Mouse (Mus musculus): ENCODE measurements around the gene Ahcyl1.
A peak's percentile ranks its signal among the peaks of the same experiment; 100 is the strongest.

Gene Ahcyl1

DNA sequence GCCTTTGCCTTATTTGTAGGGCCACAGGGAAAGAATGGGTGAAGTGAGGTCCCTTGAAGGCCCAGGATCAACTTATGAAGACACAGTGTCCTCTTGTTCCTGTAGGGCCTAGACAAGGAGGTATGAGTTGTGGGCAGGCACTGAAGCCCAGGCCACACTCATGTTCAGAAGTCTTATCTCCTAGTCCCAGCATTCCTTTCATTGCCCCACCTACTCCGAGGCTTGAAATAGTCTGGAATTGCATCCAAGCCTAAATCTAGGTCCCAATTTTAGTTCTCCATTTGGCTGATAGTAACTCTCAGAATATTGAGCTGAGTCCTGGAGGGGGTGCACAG, 8.0 kb upstream of the Ahcyl1 start:
- DNase-seq (ENCODE audit: extremely low read depth, low read depth) = no peak

DNA sequence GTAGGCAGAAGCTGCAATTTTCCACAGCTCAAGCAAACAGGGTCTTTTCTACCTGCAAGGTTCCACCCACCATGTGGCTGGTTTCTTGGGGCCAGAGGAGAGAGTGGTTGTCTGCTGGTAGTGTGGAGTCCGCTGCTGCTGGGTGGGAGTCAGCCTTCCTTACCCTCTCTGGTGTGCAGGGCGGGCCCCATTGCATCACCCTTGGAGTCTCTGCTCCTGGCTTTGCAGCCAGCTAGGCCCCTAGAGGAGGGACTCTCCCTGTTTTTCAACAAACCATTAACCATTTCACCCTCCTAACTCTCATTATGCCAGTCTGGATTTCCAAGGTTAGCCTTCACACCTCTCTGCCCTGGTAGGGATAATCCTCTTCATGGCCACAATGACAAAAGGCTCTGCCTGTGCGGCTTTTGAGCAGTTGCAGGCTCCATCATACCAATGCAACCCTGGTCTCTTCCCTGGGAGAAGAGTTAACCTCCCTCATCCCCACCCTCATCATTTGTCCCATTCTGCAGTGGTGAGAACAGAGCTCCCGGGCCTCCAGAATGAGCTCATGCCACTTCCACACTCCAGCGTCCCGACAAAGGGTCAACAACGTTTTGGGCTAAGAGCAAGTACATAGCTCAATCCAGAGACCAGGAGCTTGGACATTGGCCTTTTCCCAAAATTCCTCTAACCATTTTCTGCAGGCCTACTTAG, 7.5 kb upstream of the Ahcyl1 start:
- no peak for DNase-seq (ENCODE audit: extremely low read depth, low read depth)

DNA sequence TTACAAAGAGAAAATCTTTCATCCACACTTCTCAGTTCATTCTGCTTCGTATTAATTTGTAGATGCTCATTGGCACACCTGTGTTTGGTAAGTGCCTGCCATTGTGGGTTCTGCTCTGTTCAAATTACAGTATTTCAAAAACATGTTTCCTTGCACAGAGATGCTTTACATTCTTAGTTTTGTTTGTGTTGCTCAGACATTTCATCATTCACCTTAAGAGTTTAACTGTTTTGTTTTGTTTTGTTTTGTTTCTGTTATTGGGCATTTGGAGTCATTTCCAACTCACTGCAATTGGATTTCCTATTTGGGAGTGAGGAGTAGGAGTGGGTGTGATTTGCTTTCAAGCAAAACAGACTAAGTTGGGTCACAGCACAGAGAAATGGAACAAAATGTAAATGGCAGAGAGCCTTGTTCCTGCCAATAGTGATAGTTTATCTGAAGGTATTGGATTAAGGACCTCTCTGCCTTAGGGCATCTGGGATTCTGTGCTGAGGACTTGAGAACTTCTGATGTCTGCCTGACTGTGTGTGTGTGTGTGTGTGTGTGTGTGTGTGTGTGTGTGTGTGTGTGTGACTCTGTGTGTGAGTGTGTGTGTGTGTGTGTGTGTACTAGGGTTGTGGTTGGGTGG, 5.5 kb upstream of the Ahcyl1 start:
- no peak for DNase-seq (ENCODE audit: extremely low read depth, low read depth)

DNA sequence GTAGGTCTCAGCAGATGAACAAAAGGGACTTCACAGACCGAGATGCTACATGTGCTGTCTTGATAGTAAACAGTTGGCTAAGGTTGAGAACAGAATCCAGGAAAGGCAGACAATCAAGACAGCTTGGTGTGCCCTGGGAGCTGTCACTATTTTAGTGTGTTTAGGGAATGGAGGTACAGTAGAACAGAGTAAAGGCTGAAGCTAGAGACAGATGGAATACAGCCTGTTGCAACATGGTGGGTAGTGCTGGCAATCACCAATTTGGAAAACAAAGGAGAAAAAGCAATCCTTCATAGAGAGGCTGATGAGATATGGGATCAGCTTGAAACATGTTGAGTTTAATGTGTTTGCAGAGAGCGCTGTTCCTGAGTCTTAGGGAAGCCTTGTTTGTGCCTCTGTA, 4.3 kb upstream of the Ahcyl1 start:
- no peak for DNase-seq (ENCODE audit: extremely low read depth, low read depth)

DNA sequence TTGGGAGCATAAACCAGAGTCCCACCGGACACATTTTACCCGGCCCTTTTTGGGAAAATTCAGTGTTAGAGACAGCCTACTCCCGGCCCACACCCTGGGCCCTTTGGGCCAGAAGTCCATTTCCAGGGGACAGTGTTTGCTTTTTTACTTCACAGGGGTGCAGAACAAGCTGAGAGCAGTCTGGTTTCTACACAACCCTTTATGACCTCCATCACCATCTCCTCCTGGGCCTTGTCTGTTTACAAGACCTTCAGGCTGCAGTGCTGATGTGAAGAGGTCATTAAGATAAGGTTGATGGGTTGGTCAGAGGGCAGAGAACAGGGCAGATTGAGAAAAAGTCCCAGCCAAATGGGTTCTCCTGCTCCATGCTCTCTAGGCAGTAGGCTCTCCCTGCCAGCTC, 550 bp upstream of the Ahcyl1 start:
- DNase-seq (ENCODE audit: extremely low read depth, low read depth) = no peak

DNA sequence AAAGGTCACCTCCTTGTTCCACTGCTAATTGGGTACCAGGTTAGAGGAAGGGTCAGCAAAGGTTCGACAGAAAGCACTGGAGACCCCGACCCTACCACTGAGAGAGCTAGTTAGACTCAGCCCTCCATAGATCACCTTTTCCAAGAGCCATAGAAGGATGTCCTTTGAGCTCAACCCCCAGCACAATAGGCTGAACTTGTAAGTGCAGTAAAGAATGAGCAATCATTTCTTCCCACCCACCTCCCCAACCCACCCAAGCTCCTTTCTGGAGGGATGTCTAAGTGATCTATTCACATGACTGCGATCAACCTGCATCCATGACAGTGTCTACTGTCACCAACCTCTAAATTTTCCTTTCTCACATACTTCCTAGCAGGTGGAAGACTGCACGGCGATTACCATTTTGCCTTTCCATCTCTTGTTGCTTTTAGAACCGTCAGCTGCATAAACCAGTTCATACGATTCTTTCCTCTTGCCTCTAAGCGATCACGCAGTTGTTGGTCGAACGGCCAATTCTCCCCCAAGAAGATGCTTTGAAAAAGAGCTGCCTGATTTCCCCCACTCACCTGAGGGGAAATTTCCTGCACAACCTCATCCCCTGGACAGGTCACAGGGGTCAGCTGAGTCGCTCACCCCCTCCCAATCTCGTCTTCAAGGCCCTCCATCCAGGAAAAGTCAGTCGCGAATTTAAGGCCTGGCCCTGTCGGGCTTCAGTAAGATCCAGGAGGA, 977 bp downstream of the Ahcyl1 start:
- no peak for DNase-seq (ENCODE audit: extremely low read depth, low read depth)

- peak; percentile 36 for DNase-seq (ENCODE audit: extremely low read depth, low read depth)
Observed at GRCm38 (mm10) chr3:107694256-107694900, 2.0 kb downstream of the Ahcyl1 start.

DNA sequence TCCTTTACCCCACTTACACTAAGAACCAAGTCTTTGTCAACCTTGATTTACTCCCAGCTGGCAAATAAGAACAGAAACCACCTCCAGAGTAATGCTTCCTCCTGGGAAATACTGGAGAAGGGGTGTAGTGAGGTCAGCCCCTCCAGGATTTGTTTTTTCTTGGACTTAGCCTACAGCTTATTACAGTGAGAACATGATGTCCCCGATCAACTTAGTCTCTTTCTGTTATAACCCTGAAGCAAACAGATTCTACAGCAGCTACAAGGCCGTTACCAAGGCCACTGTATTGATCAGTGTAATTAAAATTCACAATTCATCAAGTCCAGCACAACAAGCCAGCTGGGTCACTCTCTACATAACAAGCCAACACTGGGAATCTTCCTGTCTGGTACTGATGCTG, 6.0 kb downstream of the Ahcyl1 start:
- DNase-seq (ENCODE audit: extremely low read depth, low read depth) = no peak

- no peak for DNase-seq (ENCODE audit: extremely low read depth, low read depth)
Observed at GRCm38 (mm10) chr3:107689245-107689644, 7.1 kb downstream of the Ahcyl1 start.

DNA sequence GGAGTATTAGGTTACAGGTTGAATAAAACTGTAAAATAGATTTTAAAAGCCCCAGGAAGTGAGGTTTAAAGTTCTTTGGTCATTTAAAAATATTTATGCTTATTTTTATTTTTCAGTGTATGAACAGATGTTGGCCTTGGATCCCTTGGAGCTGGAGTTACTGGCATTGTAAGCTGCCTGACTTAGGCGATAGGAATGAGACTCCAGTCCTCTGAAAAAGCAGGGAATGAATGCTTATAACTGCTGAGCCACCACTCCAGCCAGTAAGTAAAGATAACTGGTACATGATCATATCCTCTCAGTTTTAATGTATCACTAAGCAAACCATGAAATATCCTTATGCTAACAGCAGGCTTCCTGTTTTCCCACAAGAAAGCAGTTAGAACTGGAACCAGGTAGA, 8.1 kb downstream of the Ahcyl1 start:
- no peak for DNase-seq (ENCODE audit: extremely low read depth, low read depth)

GRCm38 (mm10) chr3:107686276-107686977, 9.9 kb downstream of the Ahcyl1 start:
- DNase-seq (ENCODE audit: extremely low read depth, low read depth) = no peak

DNA sequence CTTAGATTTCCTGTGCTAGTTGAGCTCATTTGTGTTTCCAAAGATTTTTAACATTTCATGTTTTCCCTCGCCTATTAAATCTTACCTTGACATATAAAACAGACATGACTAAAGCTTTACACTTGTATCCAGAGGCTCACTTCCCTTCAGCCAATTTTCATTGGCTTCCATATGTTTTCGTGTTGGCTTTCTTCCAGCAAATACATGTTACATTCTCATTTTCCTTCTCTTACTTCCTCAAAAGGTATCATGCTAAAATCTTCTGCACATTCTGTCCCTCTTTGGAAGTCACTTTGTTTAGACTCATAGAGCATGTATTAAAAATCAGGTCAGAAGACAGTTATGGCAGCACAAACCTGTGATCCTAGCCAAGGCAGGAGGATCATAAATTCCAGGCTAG, 10.7 kb downstream of the Ahcyl1 start:
- peak; percentile 39 for DNase-seq (ENCODE audit: extremely low read depth, low read depth)

DNA sequence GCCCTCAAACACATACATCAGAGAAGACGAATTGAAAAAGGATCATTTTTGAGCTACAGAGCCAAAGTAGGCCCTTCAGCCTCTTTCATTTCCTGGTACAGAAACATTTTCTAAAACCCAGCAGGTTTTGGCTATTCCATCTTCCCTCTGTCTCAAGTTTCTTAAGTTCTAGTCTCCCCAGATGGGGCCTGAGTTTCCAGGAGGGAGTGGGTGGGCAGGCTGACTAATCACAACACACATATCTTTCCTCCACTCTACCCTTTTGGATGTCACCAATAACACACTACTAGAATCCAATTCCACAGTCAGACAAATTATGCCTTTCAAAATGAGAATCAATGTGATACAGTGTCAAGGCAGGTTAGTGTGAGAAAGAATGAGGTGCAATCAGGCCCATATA, 12.8 kb downstream of the Ahcyl1 start:
- no peak for DNase-seq (ENCODE audit: extremely low read depth, low read depth)

DNA sequence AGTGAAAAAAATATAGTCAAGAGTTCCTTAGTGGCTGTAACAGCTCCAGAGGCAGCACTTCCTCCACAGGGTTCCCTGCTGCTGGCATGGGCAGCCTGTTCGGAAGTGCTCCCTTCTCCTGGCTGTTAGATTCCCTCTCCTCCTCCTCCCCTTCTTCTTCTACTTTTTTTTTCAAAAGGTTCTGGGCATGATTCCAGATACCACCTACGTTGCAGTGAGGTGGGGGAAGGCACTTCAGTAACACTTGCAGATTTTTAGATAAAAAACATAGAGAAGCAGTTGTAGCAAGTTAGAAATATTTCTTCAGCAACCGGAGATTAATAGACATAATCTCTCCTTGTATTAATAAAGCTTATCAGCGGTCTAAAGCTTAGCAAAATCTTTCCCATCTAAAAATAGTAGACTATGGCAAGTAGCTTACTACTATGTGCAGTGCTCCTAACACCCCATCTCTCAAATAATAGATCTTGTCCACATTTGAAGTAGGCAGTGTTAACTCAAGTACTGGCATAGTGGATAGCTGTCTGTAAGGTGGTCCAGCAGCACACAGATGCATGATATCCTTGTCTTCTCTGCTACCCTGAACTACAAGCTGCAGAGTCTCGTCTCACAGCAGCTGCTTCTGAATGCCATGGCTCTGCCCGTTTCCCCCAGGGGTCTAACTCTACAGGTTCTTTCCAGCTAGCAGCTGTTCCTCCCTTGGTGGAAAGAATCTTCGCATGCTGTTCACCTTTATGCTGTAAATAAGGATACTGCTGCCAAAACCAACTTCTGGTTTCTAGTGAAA, 15.4 kb downstream of the Ahcyl1 start:
- no peak for DNase-seq (ENCODE audit: extremely low read depth, low read depth)

DNA sequence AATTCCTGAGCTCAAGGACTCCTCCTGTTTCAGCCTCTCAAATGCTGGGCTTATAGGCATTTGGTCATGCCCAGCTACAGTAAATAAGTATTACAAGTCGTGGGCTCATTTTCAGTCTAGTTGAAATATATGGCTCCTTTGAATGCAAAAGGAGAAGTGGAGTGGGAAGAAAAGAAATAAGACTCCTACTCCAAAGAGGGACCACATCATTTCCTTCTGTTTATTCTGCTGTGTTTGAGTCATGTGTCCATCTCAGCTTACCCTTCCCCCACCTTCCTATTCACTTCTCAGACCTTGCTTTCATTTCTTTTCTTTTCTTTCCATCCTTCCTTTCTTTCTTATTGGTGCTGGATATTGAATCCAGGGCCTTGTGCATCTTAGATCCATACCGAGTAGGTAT, 24.9 kb downstream of the Ahcyl1 start:
- DNase-seq (ENCODE audit: extremely low read depth, low read depth) = no peak

DNA sequence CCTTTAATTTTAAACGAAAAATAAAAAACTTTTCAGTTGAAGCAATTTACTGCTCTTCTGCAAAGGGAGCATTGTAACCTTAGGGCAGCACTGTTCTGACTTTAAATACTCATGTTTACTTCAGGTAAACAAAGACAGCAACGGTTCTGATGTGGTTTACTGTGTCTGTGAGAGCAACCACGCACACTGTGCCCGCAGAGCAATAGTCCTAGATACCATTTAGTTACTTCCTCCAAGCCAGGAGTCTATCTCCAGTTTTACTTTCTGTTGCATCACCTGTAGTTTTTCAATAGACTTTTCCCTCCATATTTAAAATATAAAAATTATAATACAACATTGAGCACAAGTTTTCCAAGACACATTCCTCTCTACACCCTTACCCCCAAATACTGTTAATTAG, 25.9 kb downstream of the Ahcyl1 start:
- no peak for DNase-seq (ENCODE audit: extremely low read depth, low read depth)

DNA sequence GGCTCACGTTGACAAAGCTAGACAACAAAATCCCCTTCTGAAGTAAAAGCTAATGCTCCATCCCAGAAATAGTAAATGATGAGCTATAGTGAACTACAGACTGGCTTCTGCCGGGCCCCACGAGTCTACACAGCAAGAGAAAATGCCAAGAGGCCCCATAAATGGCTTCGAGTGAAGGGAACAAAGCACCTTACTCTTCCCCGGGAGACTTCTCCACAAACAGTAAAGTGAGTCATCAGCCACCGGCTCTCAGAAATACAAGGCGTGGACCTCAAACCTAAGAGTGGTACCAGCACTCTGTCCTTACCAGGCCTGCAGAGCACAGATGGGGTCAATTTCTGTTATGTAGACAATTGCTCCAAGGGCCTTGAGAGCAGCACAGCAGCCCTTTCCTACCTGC, 27.6 kb downstream of the Ahcyl1 start:
- DNase-seq (ENCODE audit: extremely low read depth, low read depth) = no peak

GRCm38 (mm10) chr3:107667426-107667825, 28.9 kb downstream of the Ahcyl1 start:
- DNase-seq (ENCODE audit: extremely low read depth, low read depth) = no peak

- DNase-seq (ENCODE audit: extremely low read depth, low read depth) = no peak
Observed at GRCm38 (mm10) chr3:107664641-107665040, 31.7 kb downstream of the Ahcyl1 start.

DNA sequence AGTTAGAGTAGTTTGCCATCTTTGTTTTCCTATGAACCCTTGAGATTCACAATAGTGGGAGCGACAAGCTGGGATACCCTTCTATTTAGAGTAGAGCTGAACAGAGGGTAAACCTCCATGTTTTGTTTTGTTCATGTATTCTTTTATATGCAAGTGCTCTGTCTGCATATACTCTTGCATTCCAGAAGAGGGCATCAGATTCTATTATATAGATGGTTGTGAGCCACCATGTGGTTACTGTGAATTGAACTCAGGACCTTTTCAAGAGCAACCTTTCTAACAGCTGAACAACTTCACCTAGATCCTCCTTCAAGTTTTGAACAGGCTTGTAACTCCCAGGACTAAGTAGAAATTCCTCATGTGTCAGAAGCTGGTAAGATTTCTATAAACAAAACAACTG, 37.4 kb downstream of the Ahcyl1 start:
- DNase-seq (ENCODE audit: extremely low read depth, low read depth) = no peak

GRCm38 (mm10) chr3:107656888-107657287, 39.5 kb downstream of the Ahcyl1 start:
- no peak for DNase-seq (ENCODE audit: extremely low read depth, low read depth)

All from MEL-GATA-1-ER (cell line).